Mouse (Mus musculus): ENCODE measurements around the gene Ttc19. TPM values are rescaled to one million over a fixed set of nuclear protein-coding genes. Genes with fewer than 3 reads are reported as not detected.
A peak's percentile ranks its signal among the peaks of the same experiment; 100 is the strongest.

Gene Ttc19
- polyA plus RNA-seq (2015; fragmentation: Nextera tagmentation; extraction: Ambion mirVana): 20.9 and 21.2 TPM in 2 replicates

- H3K4me3 ChIP-seq (replicated peaks): peak within 1 kb of the TSS; percentile 95
- under 1% methylated on average over 68 of the region's 68 CpGs for whole genome bisulfite sequencing
- H3K4me1 ChIP-seq: peaks cover 2% of the 10 kb centered on the region; the same call in 1 of the 2 replicates
- ATAC-seq (ENCODE audit: insufficient read depth, low FRiP score, low read depth): peak; percentile 96
- H3K27ac ChIP-seq: peak within 1 kb of the TSS; percentile 95
- H3K27me3 ChIP-seq (replicated peaks): no peaks in the 10 kb centered on the region
- no peaks in the 10 kb centered on the region for H3K9me3 ChIP-seq
- H3K4me2 ChIP-seq: peak within 1 kb of the TSS; percentile 86
- H3K36me3 ChIP-seq: no peaks in the 10 kb centered on the region
- H3K9ac ChIP-seq: peak within 1 kb of the TSS; percentile 83
These were observed at the start of gene Ttc19, which contains the start of gene Zswim7 for GRCm38 (mm10) chr11:62280675-62281600. Gene Ttc19, plus strand, starts transcription at chr11:62281473. Gene Zswim7, minus strand, starts transcription at chr11:62281375.

DNA sequence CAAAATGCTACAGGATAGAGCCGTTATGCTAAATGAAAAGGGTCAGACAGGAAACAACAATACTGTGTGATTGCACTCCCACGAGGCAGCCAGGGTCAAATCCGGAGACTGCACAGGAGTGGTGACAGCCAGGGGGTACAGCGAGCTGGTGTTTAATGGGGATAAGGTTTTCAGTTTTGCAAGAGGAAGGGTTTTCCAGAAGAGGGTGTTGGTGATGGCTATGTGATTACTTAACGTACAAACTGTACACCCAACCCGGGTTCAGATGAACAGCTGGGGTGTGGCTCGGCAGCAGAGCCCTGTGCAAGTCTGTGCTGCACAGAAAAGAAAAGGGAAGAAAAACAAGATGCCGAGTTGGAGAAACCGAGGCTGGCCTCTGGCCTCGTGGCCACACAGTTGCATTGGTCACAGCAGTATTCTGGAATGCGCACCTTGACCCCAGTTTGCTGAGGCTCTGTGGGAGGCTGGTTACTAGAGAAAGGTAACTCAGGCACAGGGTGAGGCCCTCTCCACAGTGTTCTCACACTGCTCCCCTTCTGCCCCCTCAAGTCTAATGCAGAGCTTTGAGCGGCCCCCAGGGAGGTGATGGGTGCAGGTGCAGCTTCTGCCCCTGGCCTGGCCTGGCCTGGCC is 40.5 kb upstream of the Ttc19 start:
- ATAC-seq (ENCODE audit: insufficient read depth, low FRiP score, low read depth): no peak
- H3K4me2 ChIP-seq: no peak overlapping the region
- no peaks in the 10 kb centered on the region for H3K4me1 ChIP-seq
- no peaks in the 10 kb centered on the region for H3K36me3 ChIP-seq
- H3K27me3 ChIP-seq (replicated peaks): no peaks in the 10 kb centered on the region
- H3K9me3 ChIP-seq: no peaks in the 10 kb centered on the region
- no peak overlapping the region for H3K27ac ChIP-seq
- WGBS: 66% methylated on average over 12 of the region's 12 CpGs
- no peak overlapping the region for H3K4me3 ChIP-seq (replicated peaks)
- no peak overlapping the region for H3K9ac ChIP-seq

GRCm38 (mm10) chr11:62243871-62244270 is 37.4 kb upstream of the Ttc19 start:
- H3K9ac ChIP-seq: no peak overlapping the region
- 0 out of 2 replicates have a peak, but pooled peaks cover 3% of the 10 kb centered on the region for H3K4me1 ChIP-seq
- no peaks in the 10 kb centered on the region for H3K36me3 ChIP-seq
- no peak overlapping the region for H3K4me3 ChIP-seq (replicated peaks)
- no peaks in the 10 kb centered on the region for H3K27me3 ChIP-seq (replicated peaks)
- no peak for ATAC-seq (ENCODE audit: insufficient read depth, low FRiP score, low read depth)
- H3K4me2 ChIP-seq: no peak overlapping the region
- H3K27ac ChIP-seq: no peak overlapping the region
- WGBS: 74% methylated on average over 8 of the region's 8 CpGs
- no peaks in the 10 kb centered on the region for H3K9me3 ChIP-seq

- no peaks in the 10 kb centered on the region for H3K36me3 ChIP-seq
- no peak overlapping the region for H3K4me2 ChIP-seq
- no peak overlapping the region for H3K27ac ChIP-seq
- peaks cover under 1% of the 10 kb centered on the region; the same call in 1 of the 2 replicates for H3K27me3 ChIP-seq (replicated peaks)
- H3K9me3 ChIP-seq: no peaks in the 10 kb centered on the region
- H3K4me1 ChIP-seq: peaks cover 8% of the 10 kb centered on the region; the same call in 1 of the 2 replicates
- WGBS: 89% methylated on average over 4 of the region's 4 CpGs
- no peak overlapping the region for H3K4me3 ChIP-seq (replicated peaks)
- ATAC-seq (ENCODE audit: insufficient read depth, low FRiP score, low read depth): no peak
- H3K9ac ChIP-seq: no peak overlapping the region
These were observed 36.8 kb upstream of the Ttc19 start for GRCm38 (mm10) chr11:62244471-62244870.

GRCm38 (mm10) chr11:62247759-62248400 is 33.4 kb upstream of the Ttc19 start:
- Histone ChIP-seq H3K4me2 (peak overlapping the region; percentile 98), H3K4me3 (replicated peaks) (peak overlapping the region; percentile 55), H3K27me3 (replicated peaks) (peaks cover 15% of the 10 kb centered on the region), H3K36me3 (no peaks in the 10 kb centered on the region), H3K9me3 (no peaks in the 10 kb centered on the region), H3K27ac (no peak overlapping the region), H3K4me1 (peaks cover 19% of the 10 kb centered on the region), H3K9ac (no peak overlapping the region)
- no peak for ATAC-seq (ENCODE audit: insufficient read depth, low FRiP score, low read depth)
- WGBS: 35% methylated on average over 18 of the region's 18 CpGs

DNA sequence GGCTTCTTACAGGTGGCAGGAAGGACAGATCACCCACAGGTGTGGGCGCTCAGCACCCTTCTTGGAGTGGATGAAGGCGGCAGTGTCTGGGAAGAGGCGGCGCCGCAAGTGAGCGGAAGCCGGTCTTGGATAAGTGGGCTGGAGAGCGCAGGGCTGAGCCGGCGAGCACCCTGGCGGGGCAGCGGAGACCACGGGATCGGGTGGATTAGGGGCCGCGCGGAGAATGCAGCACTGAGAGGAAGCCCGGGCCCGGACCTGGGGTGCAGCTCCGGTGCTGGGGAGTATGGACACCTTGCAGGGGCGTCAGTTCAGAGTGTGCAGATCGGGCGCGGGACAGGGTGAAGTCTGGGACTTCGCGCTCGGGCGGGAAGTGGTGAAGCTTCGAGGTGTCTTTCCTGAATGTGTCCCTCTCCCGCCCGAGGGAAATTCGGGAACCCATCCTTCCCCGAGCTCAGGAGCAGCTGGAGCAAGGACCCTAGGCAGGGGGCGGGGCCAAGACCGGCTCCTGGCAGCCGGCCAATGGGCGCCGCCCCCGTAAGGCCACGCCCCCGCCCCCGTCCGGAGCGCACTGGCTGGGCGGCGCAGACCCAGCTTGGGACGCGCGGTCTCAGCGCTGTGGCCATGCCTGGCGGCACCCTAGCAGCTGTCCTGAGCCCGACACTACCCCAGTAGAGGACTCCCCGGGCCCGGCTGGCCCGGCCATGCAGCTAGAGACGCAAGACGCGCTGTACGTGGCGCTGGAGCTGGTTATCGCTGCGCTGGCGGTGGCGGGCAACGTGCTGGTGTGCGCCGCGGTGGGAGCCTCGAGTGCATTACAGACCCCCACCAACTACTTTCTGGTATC is 32.6 kb upstream of the Ttc19 start, which contains the start of gene Adora2b:
Gene Adora2b (plus strand): TSS at position 584 of the 844 bp plus-strand sequence.
- H3K9me3 ChIP-seq: no peaks in the 10 kb centered on the region
- H3K4me2 ChIP-seq: peak within 1 kb of the TSS; percentile 98
- H3K4me3 ChIP-seq (replicated peaks): peak within 1 kb of the TSS; percentile 55
- no peaks in the 10 kb centered on the region for H3K36me3 ChIP-seq
- peak within 1 kb of the TSS; percentile 30 for H3K9ac ChIP-seq
- WGBS: under 1% methylated on average over 69 of the region's 69 CpGs
- no peak within 1 kb of the TSS for H3K27ac ChIP-seq
- ATAC-seq (ENCODE audit: insufficient read depth, low FRiP score, low read depth): peak; percentile 86
- H3K27me3 ChIP-seq (replicated peaks): peaks cover 15% of the 10 kb centered on the region
- peaks cover 19% of the 10 kb centered on the region for H3K4me1 ChIP-seq

GRCm38 (mm10) chr11:62249266-62250037 is 31.8 kb upstream of the Ttc19 start:
- H3K4me1 ChIP-seq: peaks cover 22% of the 10 kb centered on the region
- H3K36me3 ChIP-seq: no peaks in the 10 kb centered on the region
- peaks cover 15% of the 10 kb centered on the region for H3K27me3 ChIP-seq (replicated peaks)
- H3K9me3 ChIP-seq: no peaks in the 10 kb centered on the region
- no peak; the same call in 1 of the 2 replicates for ATAC-seq (ENCODE audit: insufficient read depth, low FRiP score, low read depth)
- H3K27ac ChIP-seq: no peak overlapping the region
- H3K4me2 ChIP-seq: peak overlapping the region; percentile 98
- WGBS: 4% methylated on average over 35 of the region's 35 CpGs
- H3K4me3 ChIP-seq (replicated peaks): peak overlapping the region; percentile 55
- H3K9ac ChIP-seq: peak overlapping the region; percentile 30; the same call in 1 of the 2 replicates

GRCm38 (mm10) chr11:62251047-62251446 is 30.2 kb upstream of the Ttc19 start:
- WGBS: 42% methylated on average over 11 of the region's 11 CpGs
- Histone ChIP-seq H3K36me3 (no peaks in the 10 kb centered on the region), H3K4me2 (peak overlapping the region; percentile 98), H3K9ac (no peak overlapping the region), H3K27ac (peak overlapping the region; percentile 37; the same call in 1 of the 2 replicates), H3K4me1 (peaks cover 22% of the 10 kb centered on the region), H3K9me3 (no peaks in the 10 kb centered on the region), H3K27me3 (replicated peaks) (peaks cover 15% of the 10 kb centered on the region), H3K4me3 (replicated peaks) (no peak overlapping the region)
- ATAC-seq (ENCODE audit: insufficient read depth, low FRiP score, low read depth): no peak

DNA sequence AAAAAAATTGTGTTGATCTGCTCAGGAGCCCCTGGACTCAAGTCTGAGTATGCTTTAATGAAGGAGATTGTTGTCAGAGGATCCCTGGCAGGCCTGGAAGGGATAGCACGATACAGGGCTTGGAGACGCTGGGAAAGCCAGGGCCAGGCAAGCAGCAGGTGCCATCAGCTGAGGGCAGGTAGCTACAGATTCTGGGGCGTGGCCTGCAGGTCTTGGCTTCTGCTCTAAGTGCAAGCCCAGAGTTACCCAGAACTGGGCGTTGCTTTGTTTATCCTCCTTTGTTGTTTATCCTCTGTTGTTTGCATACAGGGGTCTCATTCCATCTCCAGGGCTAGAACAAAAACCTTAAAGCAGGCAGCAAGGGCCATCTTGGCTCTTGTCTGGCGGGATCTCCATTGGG is 27.9 kb upstream of the Ttc19 start:
- ATAC-seq (ENCODE audit: insufficient read depth, low FRiP score, low read depth): no peak
- peaks cover 15% of the 10 kb centered on the region for H3K27me3 ChIP-seq (replicated peaks)
- H3K27ac ChIP-seq: no peak overlapping the region
- H3K4me3 ChIP-seq (replicated peaks): no peak overlapping the region
- H3K36me3 ChIP-seq: no peaks in the 10 kb centered on the region
- peaks cover 19% of the 10 kb centered on the region for H3K4me1 ChIP-seq
- WGBS: 57% methylated on average over 5 of the region's 5 CpGs
- no peaks in the 10 kb centered on the region for H3K9me3 ChIP-seq
- no peak overlapping the region for H3K9ac ChIP-seq
- H3K4me2 ChIP-seq: no peak overlapping the region

GRCm38 (mm10) chr11:62259214-62259613 is 22.1 kb upstream of the Ttc19 start:
- H3K27ac ChIP-seq: no peak overlapping the region
- H3K4me1 ChIP-seq: no peaks in the 10 kb centered on the region
- WGBS: 61% methylated on average over 5 of the region's 5 CpGs
- H3K27me3 ChIP-seq (replicated peaks): no peaks in the 10 kb centered on the region
- no peak overlapping the region for H3K4me3 ChIP-seq (replicated peaks)
- ATAC-seq (ENCODE audit: insufficient read depth, low FRiP score, low read depth): no peak
- no peaks in the 10 kb centered on the region for H3K36me3 ChIP-seq
- no peaks in the 10 kb centered on the region for H3K9me3 ChIP-seq
- no peak overlapping the region for H3K4me2 ChIP-seq
- H3K9ac ChIP-seq: no peak overlapping the region

All from stomach, embryonic 15.5 days (tissue).